In genomic region chr9:73671656-73672212, GRCm38 (mm10) we compare ENCODE assay signal across 31 mouse cellular contexts.
DNase-seq lines count a peak whose midpoint lies in the region; ATAC-seq and TF ChIP-seq lines count a peak whose summit lies in the region.
"Had no signal": no experiment of that assay in that cellular context is flagged by ENCODE, and none has a peak within 500 bp of the region (broad histone marks: within the 10 kb centered on the region; RNA-seq: fewer than 3 reads in every experiment).

No protein-coding gene starts in this region.

- peak; percentile 7 for DNase-seq in kidney, adult 2 months
- DNase-seq in kidney, adult 11 months = no peak
- DNase-seq in adrenal gland, postnatal 14 days = peak; percentile 41
- peak; percentile 8 to 11 for DNase-seq in kidney, postnatal 36 days
- no peak for DNase-seq in frontal cortex, postnatal 25 days (ENCODE audit: low spot score in 2 of 2)
- no peak for DNase-seq in liver, postnatal 0 days
- no peak for DNase-seq in liver
- DNase-seq: B cell, adult 2 months; cerebellum, adult 18-20 months; cerebellum, postnatal 14 days; gastrocnemius, postnatal 25 days; heart, adult 2 months; layer of hippocampus, adult 9-11 months; left cerebral cortex, postnatal 4 days; lung, postnatal 4 days; right cerebral cortex, postnatal 14 days; thymus, adult 2 months had no signal

- no peak for TF ChIP-seq EP300 in liver, postnatal 0 days (IDR thresholded peaks at IDR 0.05; ENCODE audit: low read depth)

- no peaks in the 10 kb centered on the region for H3K9me3 ChIP-seq in kidney, embryonic 15.5 days (replicated peaks)
- no peaks in the 10 kb centered on the region for H3K9me3 ChIP-seq in liver, postnatal 0 days (ENCODE audit: low read length)
- H3K9me3 ChIP-seq: embryonic facial prominence, embryonic 15.5 days; heart, embryonic 13.5 days; hindbrain, embryonic 12.5 days; limb, embryonic 15.5 days; liver, embryonic 15.5 days; midbrain, embryonic 10.5 days had no signal

- no peak overlapping the region for H3K4me2 ChIP-seq in kidney, embryonic 15.5 days
- H3K4me2 ChIP-seq in liver, postnatal 0 days (ENCODE audit: low read depth, low read length) = no peak overlapping the region
- H3K4me2 ChIP-seq: embryonic facial prominence, embryonic 15.5 days; heart, embryonic 13.5 days; hindbrain, embryonic 12.5 days; limb, embryonic 15.5 days; liver, embryonic 15.5 days had no signal

- no peaks in the 10 kb centered on the region for H3K36me3 ChIP-seq in kidney, adult 2 months (ENCODE audit: control insufficient read depth, insufficient read depth, low read length)
- no peaks in the 10 kb centered on the region for H3K36me3 ChIP-seq in kidney, embryonic 15.5 days
- no peaks in the 10 kb centered on the region for H3K36me3 ChIP-seq in liver, postnatal 0 days (replicated peaks; ENCODE audit: insufficient read depth, low read length)
- H3K36me3 ChIP-seq: embryonic facial prominence, embryonic 15.5 days; G1E; heart, embryonic 13.5 days; hindbrain, embryonic 12.5 days; limb, embryonic 15.5 days; liver, embryonic 15.5 days; midbrain, embryonic 10.5 days had no signal

- H3K4me1 ChIP-seq in kidney, adult 2 months (ENCODE audit: control insufficient read depth, insufficient read depth, low read length) = no peaks in the 10 kb centered on the region
- H3K4me1 ChIP-seq in kidney, embryonic 15.5 days = no peaks in the 10 kb centered on the region
- no peaks in the 10 kb centered on the region for H3K4me1 ChIP-seq in liver, postnatal 0 days (ENCODE audit: insufficient read depth)
- H3K4me1 ChIP-seq: embryonic facial prominence, embryonic 15.5 days; heart, embryonic 13.5 days; hindbrain, embryonic 12.5 days; limb, embryonic 15.5 days; liver, embryonic 15.5 days had no signal

- no peak for TF ChIP-seq CTCF in kidney, adult 2 months (conservative IDR thresholded peaks at IDR 0.05; ENCODE audit: insufficient read depth, insufficient read length, low read depth, low read length)
- TF ChIP-seq CTCF in liver, postnatal 0 days (IDR thresholded peaks at IDR 0.05; ENCODE audit: low read depth) = no peak

- no peak overlapping the region for H3K9ac ChIP-seq in kidney, embryonic 15.5 days
- no peak overlapping the region for H3K9ac ChIP-seq in liver, postnatal 0 days (replicated peaks)
- H3K9ac ChIP-seq: embryonic facial prominence, embryonic 15.5 days; heart, embryonic 13.5 days; hindbrain, embryonic 12.5 days; limb, embryonic 15.5 days; liver, embryonic 15.5 days had no signal

- H3K4me3 ChIP-seq in kidney, adult 2 months (ENCODE audit: insufficient read depth, low read depth, low read length) = no peak overlapping the region
- no peak overlapping the region for H3K4me3 ChIP-seq in kidney, embryonic 15.5 days (replicated peaks)
- no peak overlapping the region for H3K4me3 ChIP-seq in liver, postnatal 0 days (ENCODE audit: low read depth, low read length)
- H3K4me3 ChIP-seq: embryonic facial prominence, embryonic 15.5 days; heart, adult 2 months; heart, embryonic 13.5 days; hindbrain, embryonic 12.5 days; left cerebral cortex, adult 2 months; limb, embryonic 15.5 days; liver, embryonic 15.5 days; midbrain, embryonic 10.5 days had no signal

- no peak overlapping the region for H3K27ac ChIP-seq in kidney, adult 2 months (ENCODE audit: insufficient read depth, low read depth, low read length)
- H3K27ac ChIP-seq in kidney, embryonic 15.5 days = no peak overlapping the region
- no peak overlapping the region for H3K27ac ChIP-seq in liver, postnatal 0 days (ENCODE audit: low read depth)
- H3K27ac ChIP-seq: embryonic facial prominence, embryonic 15.5 days; heart, adult 2 months; heart, embryonic 13.5 days; hindbrain, embryonic 12.5 days; left cerebral cortex, adult 2 months; limb, embryonic 15.5 days; liver, embryonic 15.5 days; midbrain, embryonic 10.5 days; stomach, postnatal 0 days had no signal

- 31% methylated on average over 6 of the region's 6 CpGs for WGBS in kidney, adult 2 months
- 16% methylated on average over 6 of the region's 6 CpGs for WGBS in kidney, embryonic 15.5 days
- WGBS in liver, postnatal 0 days (ENCODE audit: insufficient replicate concordance) = 69% methylated on average over 6 of the region's 6 CpGs

- no peaks in the 10 kb centered on the region for H3K27me3 ChIP-seq in kidney, adult 2 months (replicated peaks; ENCODE audit: control insufficient read depth, insufficient read depth, low read length)
- H3K27me3 ChIP-seq in kidney, embryonic 15.5 days = peaks cover 40% of the 10 kb centered on the region
- no peaks in the 10 kb centered on the region for H3K27me3 ChIP-seq in liver, postnatal 0 days (ENCODE audit: insufficient read depth, low read length)
- H3K27me3 ChIP-seq: CH12.LX; embryonic facial prominence, embryonic 15.5 days; heart, embryonic 13.5 days; hindbrain, embryonic 12.5 days; limb, embryonic 15.5 days; liver, embryonic 15.5 days had no signal

- ATAC-seq in kidney, embryonic 15.5 days (replicated peaks; ENCODE audit: low FRiP score) = peak; percentile 86
- ATAC-seq in liver, postnatal 0 days = no peak
- ATAC-seq: forebrain, embryonic 14.5 days; intestine, postnatal 0 days; midbrain, embryonic 16.5 days had no signal

- TF ChIP-seq POLR2A in kidney, adult 2 months (IDR thresholded peaks at IDR 0.05; ENCODE audit: low read depth, low read length) = no peak

Comparison
In these comparisons a context has a peak if more than half of its experiments do, and no peak if none do; other contexts are left out.
1. DNase-seq: peak in kidney, adult 2 months (single experiment), adrenal gland, postnatal 14 days (single experiment) and kidney, postnatal 36 days (2 of 2); none in kidney, adult 11 months (single experiment), frontal cortex, postnatal 25 days (0 of 2), liver, postnatal 0 days (single experiment) and liver (single experiment).